Mouse (Mus musculus) hematopoietic stem cell, adult 5-6 weeks (primary cell): Measurements from ENCODE around the gene Apob. TPM values are rescaled to one million over a fixed set of nuclear protein-coding genes. Genes with fewer than 3 reads are reported as not detected.

Source experiments
- ATAC-seq, 2 experiments: fragments of 125-278 bp in 1 of 2; replicated peaks in 1 of 2; 2 replicates each; pipeline ENCODE4 v1.8.0; 2016 to 2017; ENCODE audit warnings: inconsistent platforms in 2 of 2, mild to moderate bottlenecking in 2 of 2, moderate number of reproducible peaks in 2 of 2, low read depth in 1 of 2, moderate TSS enrichment in 1 of 2; ENCODE audit not compliant: low FRiP score in 2 of 2, poor library complexity in 2 of 2, severe bottlenecking in 2 of 2, insufficient read depth in 1 of 2, low TSS enrichment in 1 of 2
- total RNA-seq: library from RNA; stranded (forward); fragments of 172-1452, 232-1000 nt; gene quantifications from 2 replicates; pipeline ENCODE4 v1.2.3, GENCODE M21; 2017

Apob gene
- total RNA-seq: 1.6 and 6.2 TPM in 2 replicates

- ATAC-seq: peak; percentile 8 to 38; a peak in 1 of 4 replicates
These were observed at the start of gene Apob for GRCm38 (mm10) chr12:7977466-7978189. Apob (plus strand) TSS chr12:7977648.

- ATAC-seq: no peak
These were observed 45.0 kb upstream of the Apob start for GRCm38 (mm10) chr12:7932405-7932920.

GRCm38 (mm10) chr12:7950098-7950745, 27.2 kb upstream of the Apob start:
- no peak for ATAC-seq

GRCm38 (mm10) chr12:7958851-7959250, 18.6 kb upstream of the Apob start:
- ATAC-seq: no peak

- ATAC-seq: no peak
These were observed 18.0 kb upstream of the Apob start for GRCm38 (mm10) chr12:7959310-7959918.

GRCm38 (mm10) chr12:7962314-7962927, 15.0 kb upstream of the Apob start:
- peak; percentile 92 to 95 for ATAC-seq

GRCm38 (mm10) chr12:7967221-7967620, 10.2 kb upstream of the Apob start:
- no peak for ATAC-seq

- no peak for ATAC-seq
These were observed 7.1 kb upstream of the Apob start for GRCm38 (mm10) chr12:7970301-7970700.

GRCm38 (mm10) chr12:7970817-7971216, 6.6 kb upstream of the Apob start:
- no peak for ATAC-seq

- no peak for ATAC-seq
These were observed 5.7 kb upstream of the Apob start for GRCm38 (mm10) chr12:7971736-7972135.

- ATAC-seq: no peak
These were observed 3.6 kb upstream of the Apob start for GRCm38 (mm10) chr12:7973773-7974322.

- peak; percentile 87 to 91 for ATAC-seq
These were observed 889 bp downstream of the Apob start for GRCm38 (mm10) chr12:7978190-7978884.

GRCm38 (mm10) chr12:7984411-7984810, 7.0 kb downstream of the Apob start:
- ATAC-seq: no peak

GRCm38 (mm10) chr12:7990804-7991203, 13.4 kb downstream of the Apob start:
- ATAC-seq: peak; percentile 72 to 76; a peak in 3 of 4 replicates

- no peak for ATAC-seq
These were observed 14.1 kb downstream of the Apob start for GRCm38 (mm10) chr12:7991570-7991969.

GRCm38 (mm10) chr12:8020931-8021330, 43.5 kb downstream of the Apob start:
- ATAC-seq: no peak

GRCm38 (mm10) chr12:8029520-8029919, 52.1 kb downstream of the Apob start:
- ATAC-seq: no peak
